Mouse (Mus musculus) CH12.LX (cell line): ENCODE data around the gene Syt6. TPM values are rescaled to one million over a fixed set of nuclear protein-coding genes. Genes with fewer than 3 reads are reported as not detected.
A peak's percentile ranks its signal among the peaks of the same experiment; 100 is the strongest.

Experiments
- DNase-seq: peaks from one replicate; pipeline ENCODE4 v3.0.0-alpha.2; 2013; ENCODE audit errors: extremely low read depth
- H3K27ac ChIP-seq: 2 replicates; pipeline ENCODE4 v1.5.1; 2012; ENCODE audit warnings: low read depth, mild to moderate bottlenecking, control low read depth, moderate library complexity; ENCODE audit not compliant: insufficient read depth
- H3K27me3 ChIP-seq: replicated peaks from 2 replicates; pipeline ENCODE3; 2012; ENCODE audit warnings: inconsistent platforms
- H3K36me3 ChIP-seq, 2 experiments: replicated peaks in 1 of 2; 2 replicates each; pipeline versions ENCODE3 to v1.6.1; 2012; ENCODE audit warnings: inconsistent platforms in 1 of 2, low read length in 1 of 2, mild to moderate bottlenecking in 1 of 2, mixed read lengths in 1 of 2, moderate library complexity in 1 of 2; ENCODE audit not compliant: control insufficient read depth in 1 of 2, insufficient read depth in 1 of 2
- H3K4me1 ChIP-seq, 2 experiments: 2 replicates each; pipeline ENCODE4 v1.6.1; 2012; ENCODE audit warnings: inconsistent platforms in 1 of 2, moderate library complexity in 1 of 2; ENCODE audit not compliant: insufficient read depth in 2 of 2, control insufficient read depth in 1 of 2
- H3K4me2 ChIP-seq: 2 replicates; pipeline ENCODE4 v1.6.1; 2012; ENCODE audit warnings: low read depth, mild to moderate bottlenecking, control low read depth; ENCODE audit not compliant: poor library complexity, insufficient read depth, severe bottlenecking
- H3K4me3 ChIP-seq, 3 experiments: fragments of 150-350 bp in 1 of 3; sonication (generic) in 1 of 3; replicated peaks in 1 of 3; 2 replicates each; pipeline versions ENCODE3 to v1.5.1; 2011 to 2012; ENCODE audit warnings: low read depth in 2 of 3, low read length in 2 of 3, mild to moderate bottlenecking in 2 of 3, moderate library complexity in 2 of 3, control low read depth in 1 of 3, improper control_type of control experiment in 1 of 3, inconsistent platforms in 1 of 3, mixed read lengths in 1 of 3; ENCODE audit not compliant: poor library complexity in 1 of 3
- H3K79me2 ChIP-seq: replicated peaks from 2 replicates; pipeline ENCODE4 v1.6.1; 2012; ENCODE audit warnings: mild to moderate bottlenecking, moderate library complexity; ENCODE audit not compliant: control insufficient read depth, poor library complexity, insufficient read depth, severe bottlenecking; ENCODE audit errors: extremely low read depth
- H3K9ac ChIP-seq: 2 replicates; pipeline ENCODE4 v1.6.1; 2012; ENCODE audit warnings: low read depth, mild to moderate bottlenecking, control low read depth, moderate library complexity; ENCODE audit not compliant: insufficient read depth
- H3K9me3 ChIP-seq: replicated peaks from 2 replicates; pipeline ENCODE3; 2012; ENCODE audit warnings: low read length, inconsistent platforms, mixed read lengths
- BHLHE40 ChIP-seq: IDR thresholded peaks from 2 replicates; pipeline ENCODE4 v1.6.1; 2011; ENCODE audit warnings: mild to moderate bottlenecking, low read depth, low read length, improper control_type of control experiment
- CHD1 ChIP-seq: IDR thresholded peaks from 2 replicates; pipeline ENCODE4 v1.6.1; 2012; ENCODE audit warnings: low read depth, low read length, improper control_type of control experiment, inconsistent platforms
- CHD2 ChIP-seq: IDR thresholded peaks from 2 replicates; pipeline ENCODE4 v1.6.1; 2011; ENCODE audit warnings: low read length, improper control_type of control experiment
- CTCF ChIP-seq, 2 experiments: IDR thresholded peaks in 1 of 2; conservative IDR thresholded peaks in 1 of 2; 2 replicates each; pipeline ENCODE4 v1.5.1; 2011 to 2012; ENCODE audit warnings: low read depth in 2 of 2, low read length in 2 of 2, improper control_type of control experiment in 1 of 2, inconsistent platforms in 1 of 2, mild to moderate bottlenecking in 1 of 2, moderate library complexity in 1 of 2
- E2F4 ChIP-seq: IDR thresholded peaks from 2 replicates; pipeline ENCODE4 v1.6.1; 2011; ENCODE audit warnings: low read depth, low read length, improper control_type of control experiment; ENCODE audit not compliant: insufficient replicate concordance
- ELF1 ChIP-seq: IDR thresholded peaks from 2 replicates; pipeline ENCODE4 v1.6.1; 2014; ENCODE audit warnings: low read depth, mild to moderate bottlenecking, inconsistent platforms, low read length, improper control_type of control experiment
- EP300 ChIP-seq: IDR thresholded peaks from 2 replicates; pipeline ENCODE4 v1.6.1; 2011; ENCODE audit warnings: low read length, improper control_type of control experiment
- GABPA ChIP-seq: IDR thresholded peaks from 2 replicates; pipeline ENCODE4 v1.6.1; 2012; ENCODE audit warnings: low read depth, low read length, improper control_type of control experiment, inconsistent platforms; ENCODE audit not compliant: insufficient replicate concordance
- IRF4 ChIP-seq: IDR thresholded peaks from 2 replicates; pipeline ENCODE4 v1.6.1; 2014; ENCODE audit warnings: low read depth, mild to moderate bottlenecking, inconsistent platforms, low read length, improper control_type of control experiment
- JUN ChIP-seq: IDR thresholded peaks from 2 replicates; pipeline ENCODE4 v1.6.1; 2011; ENCODE audit warnings: low read depth, mild to moderate bottlenecking, low read length, improper control_type of control experiment, moderate library complexity; ENCODE audit not compliant: insufficient read depth
- JUND ChIP-seq: conservative IDR thresholded peaks from 2 replicates; pipeline ENCODE4 v1.6.1; 2011; ENCODE audit warnings: low read depth, low read length, improper control_type of control experiment
- KAT2A ChIP-seq: IDR thresholded peaks from 2 replicates; pipeline ENCODE4 v1.6.1; 2012; ENCODE audit warnings: low read length, improper control_type of control experiment, inconsistent platforms; ENCODE audit not compliant: insufficient replicate concordance
- MAFK ChIP-seq: IDR thresholded peaks from 2 replicates; pipeline ENCODE4 v1.6.1; 2011; ENCODE audit warnings: low read length, improper control_type of control experiment; ENCODE audit not compliant: insufficient replicate concordance
- MAX ChIP-seq: IDR thresholded peaks from 2 replicates; pipeline ENCODE4 v1.6.1; 2011; ENCODE audit warnings: low read length, improper control_type of control experiment
- MAZ ChIP-seq: IDR thresholded peaks from 2 replicates; pipeline ENCODE4 v1.6.1; 2012; ENCODE audit warnings: low read depth, mild to moderate bottlenecking, inconsistent platforms, low read length, improper control_type of control experiment, moderate library complexity
- MEF2A ChIP-seq: IDR thresholded peaks from 2 replicates; pipeline ENCODE4 v1.6.1; 2014; ENCODE audit warnings: low read depth, mild to moderate bottlenecking, inconsistent platforms, low read length, improper control_type of control experiment, borderline replicate concordance
- MYC ChIP-seq: IDR thresholded peaks from 2 replicates; pipeline ENCODE4 v1.6.1; 2011; ENCODE audit warnings: low read depth, mild to moderate bottlenecking, improper control_type of control experiment, low read length
- NELFE ChIP-seq: IDR thresholded peaks from 2 replicates; pipeline ENCODE4 v1.6.1; 2011; ENCODE audit warnings: low read depth, low read length, improper control_type of control experiment
- NRF1 ChIP-seq: IDR thresholded peaks from 2 replicates; pipeline ENCODE4 v1.6.1; 2014; ENCODE audit warnings: low read depth, mild to moderate bottlenecking, inconsistent platforms, low read length, improper control_type of control experiment, moderate library complexity
- POLR2A ChIP-seq: IDR thresholded peaks from 2 replicates; pipeline ENCODE4 v1.6.1; 2011; ENCODE audit warnings: low read depth, mild to moderate bottlenecking, improper control_type of control experiment, low read length
- RAD21 ChIP-seq: IDR thresholded peaks from 2 replicates; pipeline ENCODE4 v1.6.1; 2011; ENCODE audit warnings: low read depth, mild to moderate bottlenecking, low read length, improper control_type of control experiment, moderate library complexity
- RCOR1 ChIP-seq: conservative IDR thresholded peaks from 2 replicates; pipeline ENCODE4 v1.6.1; 2012; ENCODE audit warnings: low read depth, mild to moderate bottlenecking, inconsistent platforms, low read length, improper control_type of control experiment
- SIN3A ChIP-seq: IDR thresholded peaks from 2 replicates; pipeline ENCODE4 v1.6.1; 2012; ENCODE audit warnings: low read length, improper control_type of control experiment, inconsistent platforms
- SMC3 ChIP-seq: IDR thresholded peaks from 2 replicates; pipeline ENCODE4 v1.6.1; 2011; ENCODE audit warnings: low read depth, low read length, improper control_type of control experiment
- UBTF ChIP-seq: IDR thresholded peaks from 2 replicates; pipeline ENCODE4 v1.6.1; 2012; ENCODE audit warnings: low read depth, mild to moderate bottlenecking, inconsistent platforms, low read length, improper control_type of control experiment, moderate library complexity
- USF1 ChIP-seq: IDR thresholded peaks from 2 replicates; pipeline ENCODE4 v1.6.1; 2014; ENCODE audit warnings: low read depth, mild to moderate bottlenecking, inconsistent platforms, low read length, improper control_type of control experiment
- USF2 ChIP-seq: conservative IDR thresholded peaks from 2 replicates; pipeline ENCODE4 v1.6.1; 2011; ENCODE audit warnings: low read depth, low read length, improper control_type of control experiment
- ZC3H11A ChIP-seq: IDR thresholded peaks from 2 replicates; pipeline ENCODE4 v1.6.1; 2012; ENCODE audit warnings: low read depth, mild to moderate bottlenecking, inconsistent platforms, low read length, improper control_type of control experiment
- dilution Hi-C: fragments of 300-500 bp; cut with MboI; formaldehyde crosslinking; loops from 2 replicates; pipeline ENCODE4 v1.14.3; 2020; ENCODE audit warnings: low sequenced_read_pairs; ENCODE audit not compliant: extremely low pct_unique_long_range_greater_than_20kb, extremely low pct_ligation_motif_present
- in situ Hi-C: fragments of 300-500 bp; cut with MboI; formaldehyde crosslinking; loops from 3 replicates; pipeline ENCODE4 v1.14.3; 2019; ENCODE audit warnings: low sequenced_read_pairs, low pct_ligation_motif_present, low pct_unique_long_range_greater_than_20kb, mixed read lengths
- polyA plus RNA-seq: library from polyadenylated mRNA; unstranded; fragments of >175 nt; gene quantifications from 2 replicates; pipeline ENCODE4 v1.2.1, GENCODE M21; 2012; ENCODE audit warnings: low read depth; ENCODE audit not compliant: insufficient read length
- total RNA-seq, 2 experiments: library from RNA; depleted of rRNA; stranded (reverse); fragments of 300-350 nt in 1 of 2; fragments of >200 nt in 1 of 2; gene quantifications; 2 replicates each; pipeline ENCODE4 v1.2.3; 2012 to 2014

The Syt6 gene
- total and polyA plus RNA-seq, 3 experiments = not detected

DNA sequence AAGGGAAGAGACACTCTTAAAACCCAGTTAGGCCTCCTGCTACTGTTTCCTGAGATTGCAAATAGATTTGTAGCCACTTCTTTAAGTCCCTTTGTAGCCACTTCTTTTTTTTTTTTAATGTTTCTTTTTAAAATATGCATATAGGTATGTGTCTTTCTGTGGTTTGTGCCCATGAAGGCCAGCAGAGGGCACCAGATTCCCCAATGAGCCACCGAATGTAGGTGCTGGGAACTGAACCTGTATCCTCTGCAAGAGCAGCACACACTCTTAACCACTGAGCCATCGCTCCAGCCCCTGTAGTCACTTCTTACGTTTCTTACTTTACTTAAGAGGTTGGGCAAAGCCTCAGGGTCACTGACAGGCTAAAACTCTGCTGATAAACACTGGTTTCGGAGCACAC is 51.5 kb downstream of the Syt6 start:
- Histone ChIP-seq H3K36me3 (no peaks in the 10 kb centered on the region), H3K79me2 (no peaks in the 10 kb centered on the region), H3K27me3 (no peaks in the 10 kb centered on the region), H3K9ac (no peak overlapping the region), H3K4me3 (no peak overlapping the region), H3K4me1 (no peaks in the 10 kb centered on the region; a peak in 1 of 4 replicates), H3K9me3 (no peaks in the 10 kb centered on the region), H3K4me2 (no peak overlapping the region), H3K27ac (no peak overlapping the region)
- TF ChIP-seq USF2 (no peak), BHLHE40 (no peak), KAT2A (no peak), NRF1 (no peak), UBTF (no peak), ELF1 (no peak), POLR2A (no peak), MAZ (no peak), MYC (no peak), RCOR1 (no peak), SMC3 (peak; percentile 26; the same call in 1 of the 2 replicates), EP300 (no peak), CTCF (conservative IDR thresholded peaks at IDR 0.05 in 1 of 2, IDR thresholded peaks at IDR 0.05 in 1 of 2; ENCODE audit: low read depth in 2 of 2, low read length in 2 of 2) (peak in 1 of 2 experiments; percentile 39; a peak in 2 of 4 replicates), RAD21 (peak; percentile 16), MAX (no peak), MAFK (no peak), GABPA (no peak), SIN3A (no peak), CHD2 (no peak)
- peak; percentile 4 for DNase-seq
- in situ Hi-C loops (no loop called here), dilution Hi-C loops (no loop called here)

GRCm38 (mm10) chr3:103627661-103628060 is 52.6 kb downstream of the Syt6 start:
- Histone ChIP-seq H3K9ac (no peak overlapping the region), H3K79me2 (no peaks in the 10 kb centered on the region), H3K27me3 (no peaks in the 10 kb centered on the region), H3K4me2 (no peak overlapping the region), H3K36me3 (no peaks in the 10 kb centered on the region), H3K4me3 (no peak overlapping the region), H3K4me1 (no peaks in the 10 kb centered on the region; a peak in 1 of 4 replicates), H3K27ac (no peak overlapping the region), H3K9me3 (no peaks in the 10 kb centered on the region)
- dilution Hi-C loops = no loop called here
- DNase-seq = no peak
- TF ChIP-seq CHD1 (no peak), MEF2A (no peak), RCOR1 (no peak), ZC3H11A (no peak), ELF1 (no peak), SMC3 (no peak), USF1 (no peak), RAD21 (no peak), JUND (no peak), BHLHE40 (no peak), NELFE (no peak), IRF4 (no peak), MAX (no peak), E2F4 (no peak), JUN (no peak), EP300 (no peak), CTCF (conservative IDR thresholded peaks at IDR 0.05 in 1 of 2, IDR thresholded peaks at IDR 0.05 in 1 of 2; ENCODE audit: low read depth in 2 of 2, low read length in 2 of 2) (no peak)
- TF ChIP-seq, all 38 proteins: peak for 0
- in situ Hi-C loops = no loop called here
